Mouse (Mus musculus): ENCODE data around the gene Cmklr1.

DNA sequence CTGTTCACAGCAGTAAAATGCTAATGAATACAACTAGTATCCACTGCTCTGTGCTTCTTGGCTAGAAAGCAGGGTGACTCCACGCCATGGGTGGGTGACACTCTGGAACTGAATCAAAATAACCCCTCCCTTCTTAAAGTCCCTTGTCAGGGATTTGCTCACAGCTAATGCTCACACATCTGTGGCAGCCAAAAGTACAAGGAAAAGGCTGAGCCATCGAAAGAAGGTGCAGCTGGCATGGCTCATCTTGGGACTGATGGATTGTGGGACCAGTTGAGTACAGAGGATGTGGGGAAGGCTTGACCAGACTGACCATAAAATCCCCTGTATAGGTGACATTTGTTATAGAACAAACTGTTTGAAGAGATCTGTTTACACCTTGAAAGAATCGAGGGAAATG lies 44.1 kb downstream of the Cmklr1 start:
- TF ChIP-seq CTCF (IDR thresholded peaks at IDR 0.05; ENCODE audit: low read depth) (no peak), EP300 (optimal IDR thresholded peaks at IDR 0.05) (no peak)

Measured in stomach, postnatal 0 days (tissue).